Mouse (Mus musculus) lung, embryonic 14.5 days (tissue): ENCODE results near the gene Igsf23. TPM values are rescaled to one million over a fixed set of nuclear protein-coding genes. Genes with fewer than 3 reads are reported as not detected.

Experiments
- ATAC-seq: fragments of 200-750 bp; cut with Nextera tagmentation; 2 replicates; pipeline ENCODE4 v1.8.0; 2017; ENCODE audit warnings: mild to moderate bottlenecking, moderate TSS enrichment, moderate library complexity; ENCODE audit not compliant: insufficient read depth
- DNase-seq: peaks from one replicate; pipeline ENCODE4 v3.0.0-alpha.2; 2015
- H3K27ac ChIP-seq: fragments of 300-500 bp; sonication (generic); 2 replicates; pipeline ENCODE4 v1.5.1; 2014; ENCODE audit warnings: low read depth, mild to moderate bottlenecking, moderate library complexity
- H3K27me3 ChIP-seq: fragments of 300-500 bp; sonication (generic); 2 replicates; pipeline ENCODE4 v1.6.1; 2014; ENCODE audit warnings: low read length, control low read depth; ENCODE audit not compliant: insufficient read depth
- H3K36me3 ChIP-seq: fragments of 300-500 bp; sonication (generic); 2 replicates; pipeline ENCODE4 v1.6.1; 2014; ENCODE audit warnings: control low read depth; ENCODE audit not compliant: insufficient read depth
- H3K4me1 ChIP-seq: fragments of 300-500 bp; sonication (generic); 2 replicates; pipeline ENCODE4 v1.6.1; 2014; ENCODE audit warnings: antibody characterized with exemption, control low read depth; ENCODE audit not compliant: insufficient read depth
- H3K4me2 ChIP-seq: fragments of 300-500 bp; sonication (generic); 2 replicates; pipeline ENCODE4 v1.6.1; 2014; ENCODE audit warnings: mild to moderate bottlenecking
- H3K4me3 ChIP-seq: fragments of 300-500 bp; sonication (generic); 2 replicates; pipeline ENCODE4 v1.5.1; 2014; ENCODE audit warnings: low read depth, low read length
- H3K9ac ChIP-seq: fragments of 300-500 bp; sonication (generic); 2 replicates; pipeline ENCODE4 v1.6.1; 2014
- H3K9me3 ChIP-seq: fragments of 300-500 bp; sonication (generic); 2 replicates; pipeline ENCODE4 v1.6.1; 2016; ENCODE audit warnings: low read depth, low read length, control low read depth
- CTCF ChIP-seq: IDR thresholded peaks from 2 replicates; pipeline ENCODE4 v1.5.1; 2016; ENCODE audit warnings: antibody characterized with exemption, low read depth
- WGBS: fragments of 180-500 bp; shearing (Covaris S2); extraction: QIAGEN DNeasy Blood & Tissue Kit; methylation state at CpG from one replicate; pipeline ENCODE4 v1.1.7; 2014; 5-methylcytosine and 5-hydroxymethylcytosine counted together
- polyA plus RNA-seq: library from polyadenylated mRNA; unstranded; fragments of >200 nt; fragmentation: Nextera tagmentation; extraction: Ambion mirVana; gene quantifications from 2 replicates; pipeline ENCODE4 v1.2.1, GENCODE M21; 2014

The Igsf23 gene
- polyA plus RNA-seq, 1 experiment from 2014 or later: 1.2 TPM

DNA sequence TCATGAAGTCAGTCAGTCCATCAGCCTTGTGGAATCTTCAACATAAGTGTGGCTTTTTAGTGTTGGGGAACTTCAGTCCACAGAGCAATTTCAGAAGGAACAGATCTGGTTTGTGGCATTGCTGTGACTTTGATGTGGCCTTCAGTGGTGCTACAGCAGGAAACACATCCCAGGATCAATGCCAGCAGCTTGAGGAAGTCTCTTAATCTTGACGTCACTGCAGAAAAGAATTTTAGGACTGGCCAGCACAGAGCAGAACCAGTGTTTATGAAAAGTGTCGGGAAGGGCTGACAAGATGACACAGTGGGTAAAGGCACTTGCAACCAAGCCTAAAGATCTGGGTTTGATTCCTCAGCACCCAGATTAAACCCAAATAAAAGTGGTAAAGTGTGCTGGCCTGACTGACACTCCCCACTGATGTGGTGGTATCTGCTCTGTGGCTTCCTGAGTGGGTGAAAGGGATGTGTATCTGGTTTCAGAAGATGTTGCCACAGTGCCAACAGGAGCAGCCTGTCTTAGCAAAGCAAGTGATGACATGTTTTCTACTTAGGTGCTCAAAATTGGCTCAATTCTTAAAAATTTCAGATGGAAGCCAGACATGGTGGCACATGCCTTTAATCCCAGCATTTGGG is 23.6 kb downstream of the Igsf23 start:
- Histone ChIP-seq H3K36me3 (no peaks in the 10 kb centered on the region), H3K27me3 (no peaks in the 10 kb centered on the region), H3K27ac (no peak overlapping the region), H3K4me1 (no peaks in the 10 kb centered on the region), H3K4me3 (no peak overlapping the region), H3K4me2 (no peak overlapping the region), H3K9ac (no peak overlapping the region), H3K9me3 (no peaks in the 10 kb centered on the region)
- DNase-seq (peak; percentile 53), ATAC-seq (no peak)
- TF ChIP-seq CTCF: no peak
- 27% methylated on average over 2 of the region's 2 CpGs for WGBS

DNA sequence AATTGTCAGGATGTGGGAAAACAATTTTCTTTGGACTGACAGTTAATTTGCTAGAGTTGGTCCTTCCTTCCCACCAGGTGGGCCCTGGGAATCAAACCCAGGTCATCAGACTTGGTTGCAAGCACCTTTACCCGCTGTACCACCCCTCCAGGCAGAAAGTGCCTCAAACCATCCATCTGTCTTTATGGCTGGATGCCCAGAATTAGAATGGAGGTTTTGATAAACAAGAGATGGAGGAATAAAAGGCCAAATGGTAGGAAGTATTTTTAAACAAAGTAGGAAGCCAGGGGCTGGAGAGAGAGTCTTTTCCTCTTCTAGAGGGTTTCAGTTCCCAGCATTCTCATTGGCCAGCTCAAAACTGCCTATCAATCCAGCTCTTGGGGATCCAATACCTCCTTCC is 25.2 kb downstream of the Igsf23 start:
- Histone ChIP-seq H3K4me2 (no peak overlapping the region), H3K9me3 (no peaks in the 10 kb centered on the region), H3K27me3 (no peaks in the 10 kb centered on the region), H3K4me1 (no peaks in the 10 kb centered on the region), H3K9ac (no peak overlapping the region), H3K4me3 (no peak overlapping the region), H3K36me3 (no peaks in the 10 kb centered on the region), H3K27ac (no peak overlapping the region)
- no peak for TF ChIP-seq CTCF
- DNase-seq (peak; percentile 51), ATAC-seq (no peak)
- WGBS: 51% methylated on average over 1 of the region's 1 CpGs

DNA sequence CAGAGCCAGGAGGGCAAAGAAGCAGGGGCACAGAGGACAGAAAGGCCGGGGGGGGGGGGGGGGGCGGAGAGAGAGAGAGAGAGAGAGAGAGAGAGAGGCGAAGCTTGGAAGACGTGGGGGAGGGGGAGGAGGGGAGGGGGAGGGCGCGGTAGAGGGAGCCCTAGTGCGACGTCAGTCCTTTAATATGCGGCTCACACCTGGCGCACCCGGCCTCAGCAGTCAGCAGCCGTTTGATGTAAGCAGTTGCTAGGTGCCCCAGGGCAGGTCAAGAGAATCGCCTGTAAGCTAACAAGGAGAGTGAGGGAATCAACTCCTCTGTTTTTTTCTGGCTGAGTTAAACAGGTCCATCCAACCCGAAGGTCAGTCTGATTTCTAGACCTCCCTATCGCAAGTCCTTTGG is 26.8 kb downstream of the Igsf23 start:
- DNase-seq: peak; percentile 57
- no peak overlapping the region for H3K4me2 ChIP-seq
- H3K4me3 ChIP-seq: no peak overlapping the region
- H3K9me3 ChIP-seq: no peaks in the 10 kb centered on the region
- no peak overlapping the region for H3K27ac ChIP-seq
- H3K27me3 ChIP-seq: no peaks in the 10 kb centered on the region
- 3% methylated on average over 11 of the region's 15 CpGs for WGBS
- TF ChIP-seq CTCF: no peak
- H3K36me3 ChIP-seq: no peaks in the 10 kb centered on the region
- no peak overlapping the region for H3K9ac ChIP-seq
- H3K4me1 ChIP-seq: no peaks in the 10 kb centered on the region
- no peak for ATAC-seq

DNA sequence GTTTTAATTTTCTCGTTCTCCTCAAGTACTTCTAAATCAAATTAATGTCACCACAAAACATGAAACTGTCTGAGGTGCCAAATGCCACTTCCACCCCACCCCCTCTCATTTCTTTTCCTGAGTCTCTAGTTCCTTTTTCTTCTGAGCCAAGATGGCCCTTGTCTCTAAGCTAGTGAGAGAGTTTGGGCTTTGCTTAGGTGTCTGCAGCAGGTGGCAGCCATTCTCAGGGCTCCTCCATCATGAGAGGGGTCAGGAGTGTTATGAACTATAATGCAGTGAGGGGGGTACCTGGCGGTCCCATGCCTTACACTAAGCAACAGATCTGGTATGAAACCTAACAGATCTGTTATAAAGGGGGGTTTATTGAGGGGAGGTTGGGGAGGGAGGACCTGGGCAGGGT is 27.2 kb downstream of the Igsf23 start:
- Histone ChIP-seq H3K4me2 (no peak overlapping the region), H3K4me1 (no peaks in the 10 kb centered on the region), H3K27ac (no peak overlapping the region), H3K27me3 (no peaks in the 10 kb centered on the region), H3K9ac (no peak overlapping the region), H3K4me3 (no peak overlapping the region), H3K36me3 (no peaks in the 10 kb centered on the region), H3K9me3 (no peaks in the 10 kb centered on the region)
- ATAC-seq: no peak
- no peak for DNase-seq
- TF ChIP-seq CTCF: no peak
- 44% methylated on average over 2 of the region's 2 CpGs for whole genome bisulfite sequencing

DNA sequence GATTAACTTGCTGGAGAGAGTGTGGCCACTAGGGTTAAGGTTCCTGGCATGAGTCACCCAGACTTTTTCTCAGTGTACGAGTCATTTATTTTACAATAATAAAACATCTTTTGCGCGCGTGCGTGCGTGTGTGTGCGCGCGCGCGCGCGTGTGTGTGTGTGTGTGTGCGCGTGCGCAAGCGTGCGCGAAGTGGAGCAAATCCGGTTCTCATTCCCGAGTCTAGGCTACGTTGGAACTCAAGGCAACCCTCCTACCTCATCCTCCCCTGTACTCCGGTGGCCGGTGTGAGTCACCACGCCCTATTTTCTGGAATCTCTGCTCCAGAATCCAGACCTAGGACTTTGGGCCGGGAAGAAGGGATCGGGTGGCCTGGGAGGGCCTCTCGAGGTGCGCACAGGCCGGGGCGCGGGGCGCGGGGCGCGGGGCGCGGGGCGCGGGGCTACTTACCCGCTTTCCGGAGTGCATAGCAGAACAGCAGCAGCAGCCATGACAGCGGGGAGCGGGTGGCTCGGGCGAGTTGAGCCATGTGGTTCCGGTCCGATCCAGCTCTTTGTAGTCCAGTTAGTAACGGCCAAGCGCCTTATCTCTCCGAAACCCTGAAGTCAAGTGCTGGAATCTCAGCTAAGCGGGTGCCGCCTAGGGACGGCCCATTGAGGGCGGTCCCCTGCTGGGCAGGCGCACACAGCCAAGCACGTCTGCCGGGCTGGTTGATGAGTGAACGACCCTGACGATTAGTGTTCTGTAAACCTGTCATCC is 29.9 kb downstream of the Igsf23 start, which contains the start of gene Pvr:
Pvr (minus strand) TSS at position 655 of the 756 bp plus-strand sequence.
- peak; percentile 55 for TF ChIP-seq CTCF
- ATAC-seq (peak; percentile 93), DNase-seq (peak; percentile 88)
- H3K27ac ChIP-seq: peak within 1 kb of the TSS; percentile 86
- no peaks in the 10 kb centered on the region for H3K4me1 ChIP-seq
- no peaks in the 10 kb centered on the region for H3K27me3 ChIP-seq
- peak within 1 kb of the TSS; percentile 76 for H3K4me3 ChIP-seq
- under 1% methylated on average over 53 of the region's 60 CpGs for WGBS
- peaks cover 19% of the 10 kb centered on the region for H3K36me3 ChIP-seq
- H3K4me2 ChIP-seq: peak within 1 kb of the TSS; percentile 71
- H3K9ac ChIP-seq: peak within 1 kb of the TSS; percentile 82
- H3K9me3 ChIP-seq: no peaks in the 10 kb centered on the region

DNA sequence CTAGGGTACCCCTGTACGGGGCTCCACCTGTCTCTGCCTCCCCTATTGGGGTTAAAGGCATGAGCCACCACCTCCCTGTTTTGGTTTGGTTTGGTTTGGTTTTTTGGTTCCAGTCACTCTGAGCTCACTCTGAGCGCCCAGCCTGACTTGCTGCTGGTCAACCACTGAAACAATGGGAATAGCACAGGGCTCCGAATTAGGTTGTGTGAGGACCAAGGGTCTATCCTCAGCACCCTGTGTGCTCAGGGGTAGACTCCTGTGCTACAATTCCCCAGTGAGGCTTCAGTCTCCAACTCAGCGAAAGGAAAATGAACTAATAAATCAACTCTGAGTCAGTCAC is 30.4 kb downstream of the Igsf23 start:
- 24% methylated on average over 4 of the region's 4 CpGs for WGBS
- H3K27ac ChIP-seq: peak overlapping the region; percentile 46; the same call in 1 of the 2 replicates
- peak overlapping the region; percentile 76 for H3K4me3 ChIP-seq
- H3K4me2 ChIP-seq: peak overlapping the region; percentile 71
- TF ChIP-seq CTCF: no peak
- H3K27me3 ChIP-seq: no peaks in the 10 kb centered on the region
- no peak for DNase-seq
- H3K36me3 ChIP-seq: peaks cover 24% of the 10 kb centered on the region
- peak; percentile 52 for ATAC-seq
- no peaks in the 10 kb centered on the region for H3K9me3 ChIP-seq
- no peaks in the 10 kb centered on the region for H3K4me1 ChIP-seq
- peak overlapping the region; percentile 82 for H3K9ac ChIP-seq

DNA sequence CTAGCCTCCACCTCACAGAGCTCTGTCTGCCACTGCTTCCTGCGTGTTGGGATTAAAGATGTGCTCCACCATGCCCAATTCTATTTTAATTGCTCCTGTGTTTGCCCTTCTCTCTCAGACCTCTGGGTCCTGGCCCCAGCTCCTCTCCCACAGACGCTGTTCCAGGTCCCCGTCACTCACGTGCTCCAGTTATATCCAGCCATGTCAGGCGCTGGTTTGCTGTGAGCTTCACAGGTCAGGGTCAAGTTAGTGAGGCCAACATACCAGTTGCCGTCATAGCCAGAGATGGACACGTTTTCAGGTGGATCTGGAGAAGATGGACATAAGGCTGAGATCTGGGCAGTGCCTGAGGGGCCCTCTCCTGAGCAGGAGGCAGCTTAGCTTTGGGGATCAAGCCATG is 36.0 kb downstream of the Igsf23 start:
- no peak overlapping the region for H3K27ac ChIP-seq
- TF ChIP-seq CTCF: no peak
- WGBS: 88% methylated on average over 7 of the region's 7 CpGs
- H3K36me3 ChIP-seq: peaks cover 60% of the 10 kb centered on the region
- no peak overlapping the region for H3K4me2 ChIP-seq
- H3K9ac ChIP-seq: no peak overlapping the region
- H3K4me3 ChIP-seq: no peak overlapping the region
- DNase-seq (no peak), ATAC-seq (no peak)
- H3K4me1 ChIP-seq: no peaks in the 10 kb centered on the region
- no peaks in the 10 kb centered on the region for H3K27me3 ChIP-seq
- H3K9me3 ChIP-seq: no peaks in the 10 kb centered on the region
